Mouse (Mus musculus): ENCODE measurements around the gene Vmn1r67.

DNA sequence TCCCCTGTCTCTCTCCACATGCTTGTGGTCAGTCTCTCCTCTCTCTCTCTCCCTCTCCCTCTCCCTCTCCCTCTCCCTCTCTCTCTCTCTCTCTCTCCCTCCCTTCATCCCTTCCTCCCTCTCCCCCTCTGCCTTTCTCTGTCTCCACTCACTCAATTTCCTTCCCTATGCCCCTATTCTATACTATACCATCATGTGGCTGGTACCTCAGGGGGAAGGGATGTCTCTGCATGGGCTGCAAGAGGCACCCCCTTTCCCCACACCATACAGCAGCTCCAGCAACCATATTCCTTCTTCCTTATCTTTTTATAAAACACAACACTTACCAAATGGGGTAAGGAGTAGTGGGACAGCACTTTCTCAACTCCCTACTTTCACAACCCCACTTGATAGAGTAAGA is 36.7 kb downstream of the Vmn1r67 start:
- TF ChIP-seq CTCF (IDR thresholded peaks at IDR 0.05; ENCODE audit: insufficient read depth, low read depth, low read length): no peak
- TF ChIP-seq POLR2A (IDR thresholded peaks at IDR 0.05; ENCODE audit: insufficient read depth, low read depth, low read length): no peak

All from olfactory bulb, adult 2 months (tissue).